ENCODE assay signal across 9 mouse cellular contexts in genomic region chr11:98951026-98951906, GRCm38 (mm10). TPM values are rescaled to one million over a fixed set of nuclear protein-coding genes. Genes with fewer than 3 reads are reported as not detected.
DNase-seq lines count a peak whose midpoint lies in the region; ATAC-seq and TF ChIP-seq lines count a peak whose summit lies in the region.
"Had no signal": no experiment of that assay in that cellular context is flagged by ENCODE, and none has a peak within 500 bp of the region (broad histone marks: within the 10 kb centered on the region; RNA-seq: fewer than 3 reads in every experiment).

No protein-coding gene starts in this region.

- peaks cover 68% of the 10 kb centered on the region for H3K79me3 ChIP-seq in C2C12 (ENCODE audit: low read depth)

- peak overlapping the region; percentile 48; the same call in 1 of the 2 replicates for H3K9ac ChIP-seq in forebrain, embryonic 13.5 days
- H3K9ac ChIP-seq in midbrain, embryonic 16.5 days (ENCODE audit: low read depth, low read length), result peak overlapping the region; percentile 46; the same call in 1 of the 2 replicates

- intact Hi-C loops in heart, postnatal 25 days (cut with DNase I), result no loop called here

- no peak overlapping the region for H3K4me3 ChIP-seq in C2C12 (ENCODE audit: insufficient read depth, poor library complexity, severe bottlenecking)
- H3K4me3 ChIP-seq in forebrain, embryonic 13.5 days, result no peak overlapping the region
- H3K4me3 ChIP-seq in midbrain, embryonic 16.5 days (ENCODE audit: low read depth, low read length), result no peak overlapping the region
- H3K4me3 ChIP-seq: left cerebral cortex, adult 2 months had no signal

- 47% methylated on average over 16 of the region's 16 CpGs for WGBS in forebrain, embryonic 13.5 days
- WGBS in midbrain, embryonic 16.5 days, result 51% methylated on average over 13 of the region's 16 CpGs

- peak overlapping the region; percentile 57 for H3K27ac ChIP-seq in forebrain, embryonic 13.5 days
- H3K27ac ChIP-seq in midbrain, embryonic 16.5 days (ENCODE audit: low read length), result peak overlapping the region; percentile 55
- H3K27ac ChIP-seq: left cerebral cortex, adult 2 months had no signal

- H3K4me2 ChIP-seq in forebrain, embryonic 13.5 days, result peak overlapping the region; percentile 9; the same call in 1 of the 2 replicates
- H3K4me2 ChIP-seq in midbrain, embryonic 16.5 days (ENCODE audit: low read length), result peak overlapping the region; percentile 14; the same call in 1 of the 2 replicates

- peak; percentile 89 to 90 for DNase-seq in adrenal gland, postnatal 36 days
- DNase-seq in heart, postnatal 25 days (ENCODE audit: low spot score), result peak; percentile 90
- DNase-seq in kidney, postnatal 4 days, result peak; percentile 86 to 92
- no peak for DNase-seq in retina, embryonic 14.5 days (ENCODE audit: low spot score)
- no peak for DNase-seq in left cerebral cortex, adult 9 months (ENCODE audit: low spot score in 2 of 2)

- H3K27me3 ChIP-seq in C2C12 (ENCODE audit: control insufficient read depth, insufficient read depth, insufficient read length), result no peaks in the 10 kb centered on the region
- no peaks in the 10 kb centered on the region for H3K27me3 ChIP-seq in forebrain, embryonic 13.5 days
- H3K27me3 ChIP-seq in midbrain, embryonic 16.5 days (ENCODE audit: control insufficient read depth, insufficient read depth, low read depth, low read length), result no peaks in the 10 kb centered on the region

- peak; percentile 25; the same call in 1 of the 2 replicates for ATAC-seq in forebrain, embryonic 13.5 days
- peak; percentile 64 for ATAC-seq in midbrain, embryonic 16.5 days

- TF ChIP-seq CTCF in C2C12 (IDR thresholded peaks at IDR 0.05; ENCODE audit: control insufficient read depth, insufficient read depth, insufficient read length), result no peak

- peaks cover 100% of the 10 kb centered on the region for H3K79me2 ChIP-seq in C2C12 (ENCODE audit: control insufficient read depth, insufficient read depth)

- H3K36me3 ChIP-seq in C2C12 (ENCODE audit: control insufficient read depth, insufficient read depth), result peaks cover 33% of the 10 kb centered on the region
- H3K36me3 ChIP-seq in forebrain, embryonic 13.5 days (ENCODE audit: poor library complexity, severe bottlenecking), result no peaks in the 10 kb centered on the region
- peaks cover 6% of the 10 kb centered on the region; the same call in 1 of the 2 replicates for H3K36me3 ChIP-seq in midbrain, embryonic 16.5 days (ENCODE audit: control insufficient read depth, insufficient read depth, low read length)

- peaks cover 52% of the 10 kb centered on the region for H3K4me1 ChIP-seq in forebrain, embryonic 13.5 days
- peaks cover 26% of the 10 kb centered on the region for H3K4me1 ChIP-seq in midbrain, embryonic 16.5 days (ENCODE audit: control insufficient read depth, insufficient read depth, low read length)

- H3ac ChIP-seq in C2C12 (ENCODE audit: control insufficient read depth, insufficient read length, low read depth), result peak overlapping the region; percentile 66

- no peaks in the 10 kb centered on the region for H3K9me3 ChIP-seq in forebrain, embryonic 13.5 days (replicated peaks)
- no peaks in the 10 kb centered on the region for H3K9me3 ChIP-seq in midbrain, embryonic 16.5 days (replicated peaks; ENCODE audit: control insufficient read depth, low read length, poor library complexity, severe bottlenecking)

TF ChIP-seq in C2C12, 6 proteins besides CTCF, POLR2A, EP300 and RAD21:
- no peak for TF ChIP-seq USF1 (IDR thresholded peaks at IDR 0.05; ENCODE audit: low read depth)
- no peak for TF ChIP-seq MAX (IDR thresholded peaks at IDR 0.05)
- no peak for TF ChIP-seq MYOG (IDR thresholded peaks at IDR 0.05; ENCODE audit: control insufficient read depth, extremely low read depth, insufficient read length)
- TF ChIP-seq FOSL1 (IDR thresholded peaks at IDR 0.05; ENCODE audit: insufficient read depth, low read length, poor library complexity, severe bottlenecking), result no peak
- TF ChIP-seq CEBPB (IDR thresholded peaks at IDR 0.05; ENCODE audit: low read depth), result no peak
- no peak for TF ChIP-seq MYOD1 (IDR thresholded peaks at IDR 0.05; ENCODE audit: control insufficient read depth, insufficient read length, low read depth)

RNA-seq across cellular contexts. Expression of gene Rara, which starts 23.6 kb away (rescaled TPM):
- polyA plus RNA-seq in C2C12 (2012; fragmentation: generic; extraction: Trizol), result 31.9 TPM
- total RNA-seq in adrenal gland, postnatal 36 days (2021), result 10 to 100 TPM; 20.0 to 24.5 TPM
- 8.7 and 10.2 TPM in 2 replicates for polyA plus RNA-seq in forebrain, embryonic 13.5 days (2015; fragmentation: Nextera tagmentation; extraction: Ambion mirVana)
- 10 to 100 TPM; 11.8 TPM for total RNA-seq in heart, postnatal 25 days (2021)
- polyA plus RNA-seq in midbrain, embryonic 16.5 days (2015; fragmentation: Nextera tagmentation; extraction: Ambion mirVana), result 9.5 and 9.6 TPM in 2 replicates

RNA-seq across cellular contexts. Expression of gene Gjd3, which starts 31.6 kb away (rescaled TPM):
- polyA plus RNA-seq in C2C12 (2012; fragmentation: generic; extraction: Trizol), result not detected
- not detected for total RNA-seq in adrenal gland, postnatal 36 days (2021)
- polyA plus RNA-seq in forebrain, embryonic 13.5 days (2015; fragmentation: Nextera tagmentation; extraction: Ambion mirVana), result 0.21 TPM in 1 of 2 replicates, not detected in the other
- total RNA-seq in heart, postnatal 25 days (2021), result 1 to 10 TPM in 1 of 2 experiments, under 1 TPM in 1; 0.52 to 1.1 TPM
- polyA plus RNA-seq in midbrain, embryonic 16.5 days (2015; fragmentation: Nextera tagmentation; extraction: Ambion mirVana), result 1.0 and 1.9 TPM in 2 replicates

RNA-seq across cellular contexts. Expression of gene Cdc6, which starts 43.7 kb away (rescaled TPM):
- 24.1 TPM for polyA plus RNA-seq in C2C12 (2012; fragmentation: generic; extraction: Trizol)
- 1 to 10 TPM in 1 of 2 experiments, under 1 TPM in 1; 0.89 to 1.5 TPM for total RNA-seq in adrenal gland, postnatal 36 days (2021)
- 23.0 and 26.9 TPM in 2 replicates for polyA plus RNA-seq in forebrain, embryonic 13.5 days (2015; fragmentation: Nextera tagmentation; extraction: Ambion mirVana)
- total RNA-seq in heart, postnatal 25 days (2021), result under 1 TPM; 0.28 to 0.52 TPM
- 2.4 TPM in 2 replicates for polyA plus RNA-seq in midbrain, embryonic 16.5 days (2015; fragmentation: Nextera tagmentation; extraction: Ambion mirVana)

Comparison
In these comparisons a context has a peak if more than half of its experiments do, and no peak if none do; other contexts are left out.
1. DNase-seq: peak in adrenal gland, postnatal 36 days (2 of 2), heart, postnatal 25 days (single experiment) and kidney, postnatal 4 days (2 of 2); none in retina, embryonic 14.5 days (single experiment) and left cerebral cortex, adult 9 months (0 of 2).